Mouse (Mus musculus): Measurements from ENCODE around the gene Papola.

Gene Papola

GRCm38 (mm10) chr12:105784196-105784999 lies at the start of gene Papola:
Gene Papola, plus strand, starts transcription at chr12:105784694.
- peak; percentile 96 for DNase-seq (ENCODE audit: low read depth, low spot score)

GRCm38 (mm10) chr12:105735226-105735888 lies 49.1 kb upstream of the Papola start:
- DNase-seq (ENCODE audit: low read depth, low spot score) = no peak

GRCm38 (mm10) chr12:105735889-105736251 lies 48.6 kb upstream of the Papola start:
- no peak for DNase-seq (ENCODE audit: low read depth, low spot score)

- DNase-seq (ENCODE audit: low read depth, low spot score) = no peak
Measured at GRCm38 (mm10) chr12:105738316-105739096, 46.0 kb upstream of the Papola start.

GRCm38 (mm10) chr12:105739656-105740055 lies 44.8 kb upstream of the Papola start:
- no peak for DNase-seq (ENCODE audit: low read depth, low spot score)

GRCm38 (mm10) chr12:105748114-105748513 lies 36.4 kb upstream of the Papola start:
- DNase-seq (ENCODE audit: low read depth, low spot score) = no peak

- DNase-seq (ENCODE audit: low read depth, low spot score) = no peak
Measured at GRCm38 (mm10) chr12:105753813-105754212, 30.7 kb upstream of the Papola start.

GRCm38 (mm10) chr12:105757816-105758497 lies 26.5 kb upstream of the Papola start:
- DNase-seq (ENCODE audit: low read depth, low spot score) = no peak

GRCm38 (mm10) chr12:105758911-105759310 lies 25.6 kb upstream of the Papola start:
- no peak for DNase-seq (ENCODE audit: low read depth, low spot score)

- no peak for DNase-seq (ENCODE audit: low read depth, low spot score)
Measured at GRCm38 (mm10) chr12:105759849-105760478, 24.5 kb upstream of the Papola start.

- DNase-seq (ENCODE audit: low read depth, low spot score) = no peak
Measured at GRCm38 (mm10) chr12:105761171-105761570, 23.3 kb upstream of the Papola start.

- no peak for DNase-seq (ENCODE audit: low read depth, low spot score)
Measured at GRCm38 (mm10) chr12:105761629-105762028, 22.9 kb upstream of the Papola start.

- DNase-seq (ENCODE audit: low read depth, low spot score) = no peak
Measured at GRCm38 (mm10) chr12:105769700-105770099, 14.8 kb upstream of the Papola start.

- DNase-seq (ENCODE audit: low read depth, low spot score) = no peak
Measured at GRCm38 (mm10) chr12:105774871-105775270, 9.6 kb upstream of the Papola start.

- DNase-seq (ENCODE audit: low read depth, low spot score) = no peak
Measured at GRCm38 (mm10) chr12:105777651-105778050, 6.8 kb upstream of the Papola start.

- peak; percentile 45 for DNase-seq (ENCODE audit: low read depth, low spot score)
Measured at GRCm38 (mm10) chr12:105785000-105785774, 693 bp downstream of the Papola start.

GRCm38 (mm10) chr12:105786113-105786512 lies 1.6 kb downstream of the Papola start:
- DNase-seq (ENCODE audit: low read depth, low spot score) = no peak

GRCm38 (mm10) chr12:105787626-105788025 lies 3.1 kb downstream of the Papola start:
- no peak for DNase-seq (ENCODE audit: low read depth, low spot score)

GRCm38 (mm10) chr12:105789885-105790284 lies 5.4 kb downstream of the Papola start:
- no peak for DNase-seq (ENCODE audit: low read depth, low spot score)

- no peak for DNase-seq (ENCODE audit: low read depth, low spot score)
Measured at GRCm38 (mm10) chr12:105794896-105795295, 10.4 kb downstream of the Papola start.
